Mouse (Mus musculus): ENCODE measurements around the gene Ms4a3.

Gene Ms4a3

GRCm38 (mm10) chr19:11589891-11590449, 50.7 kb downstream of the Ms4a3 start:
- no peak for DNase-seq (ENCODE audit: low read depth, low spot score)

- DNase-seq (ENCODE audit: low read depth, low spot score) = no peak
Observed at GRCm38 (mm10) chr19:11589205-11589604, 51.4 kb downstream of the Ms4a3 start.
